Mouse (Mus musculus): Measurements from ENCODE around the gene Chst3. TPM values are rescaled to one million over a fixed set of nuclear protein-coding genes. Genes with fewer than 3 reads are reported as not detected.
"Not testable (repeated sequence)": the region's sequence is repeated elsewhere in the genome, so short reads cannot be mapped to it uniquely, and the experiment has no call there.

Chst3 gene
- polyA plus RNA-seq, 1 experiment from 2014 or later: 0.27 TPM

GRCm38 (mm10) chr10:60195087-60195486 lies 24.0 kb downstream of the Chst3 start:
- WGBS (ENCODE audit: insufficient replicate concordance): 35% methylated on average over 4 of the region's 4 CpGs

GRCm38 (mm10) chr10:60193532-60194423 lies 25.3 kb downstream of the Chst3 start:
- no peak for ATAC-seq (ENCODE audit: low read depth)

More at GRCm38 (mm10) chr10:60195087-60195486, 24.0 kb downstream of the Chst3 start:
- ATAC-seq (ENCODE audit: low read depth): no peak
- Histone ChIP-seq H3K4me2 (ENCODE audit: low read depth, low read length) (no peak overlapping the region), H3K36me3 (ENCODE audit: control insufficient read depth, insufficient read depth) (no peaks in the 10 kb centered on the region), H3K27ac (ENCODE audit: low read length) (no peak overlapping the region), H3K9me3 (replicated peaks; ENCODE audit: control insufficient read depth, low read length) (no peaks in the 10 kb centered on the region), H3K9ac (ENCODE audit: low read depth, low read length) (no peak overlapping the region), H3K4me1 (ENCODE audit: control insufficient read depth, low read depth, low read length) (no peaks in the 10 kb centered on the region), H3K4me3 (ENCODE audit: low read depth, low read length) (no peak overlapping the region), H3K27me3 (ENCODE audit: control insufficient read depth, insufficient read depth, low read depth, low read length) (peaks cover 17% of the 10 kb centered on the region)

GRCm38 (mm10) chr10:60191796-60192195 lies 27.3 kb downstream of the Chst3 start:
- no peak for ATAC-seq (ENCODE audit: low read depth)
- Histone ChIP-seq H3K4me3 (ENCODE audit: low read depth, low read length) (no peak overlapping the region; the same call in 1 of the 2 replicates), H3K36me3 (ENCODE audit: control insufficient read depth, insufficient read depth) (no peaks in the 10 kb centered on the region), H3K4me1 (ENCODE audit: control insufficient read depth, low read depth, low read length) (no peaks in the 10 kb centered on the region), H3K9me3 (replicated peaks; ENCODE audit: control insufficient read depth, low read length) (no peaks in the 10 kb centered on the region), H3K4me2 (ENCODE audit: low read depth, low read length) (peak overlapping the region; percentile 32), H3K27me3 (ENCODE audit: control insufficient read depth, insufficient read depth, low read depth, low read length) (peaks cover 17% of the 10 kb centered on the region), H3K27ac (ENCODE audit: low read length) (no peak overlapping the region), H3K9ac (ENCODE audit: low read depth, low read length) (no peak overlapping the region)
- WGBS (ENCODE audit: insufficient replicate concordance): under 1% methylated on average over 17 of the region's 17 CpGs

More at GRCm38 (mm10) chr10:60193532-60194423, 25.3 kb downstream of the Chst3 start:
- no peaks in the 10 kb centered on the region for H3K36me3 ChIP-seq (ENCODE audit: control insufficient read depth, insufficient read depth)
- H3K27ac ChIP-seq (ENCODE audit: low read length): no peak overlapping the region
- H3K9ac ChIP-seq (ENCODE audit: low read depth, low read length): no peak overlapping the region
- no peak overlapping the region for H3K4me3 ChIP-seq (ENCODE audit: low read depth, low read length)
- WGBS (ENCODE audit: insufficient replicate concordance): 17% methylated on average over 19 of the region's 19 CpGs
- H3K27me3 ChIP-seq (ENCODE audit: control insufficient read depth, insufficient read depth, low read depth, low read length): peaks cover 17% of the 10 kb centered on the region
- no peaks in the 10 kb centered on the region for H3K4me1 ChIP-seq (ENCODE audit: control insufficient read depth, low read depth, low read length)
- no peaks in the 10 kb centered on the region for H3K9me3 ChIP-seq (replicated peaks; ENCODE audit: control insufficient read depth, low read length)
- H3K4me2 ChIP-seq (ENCODE audit: low read depth, low read length): no peak overlapping the region

GRCm38 (mm10) chr10:60189534-60190186 lies 29.4 kb downstream of the Chst3 start:
- H3K9ac ChIP-seq (ENCODE audit: low read depth, low read length): no peak overlapping the region
- no peaks in the 10 kb centered on the region for H3K9me3 ChIP-seq (replicated peaks; ENCODE audit: control insufficient read depth, low read length)
- 62% methylated on average over 6 of the region's 6 CpGs for WGBS (ENCODE audit: insufficient replicate concordance)
- H3K4me1 ChIP-seq (ENCODE audit: control insufficient read depth, low read depth, low read length): no peaks in the 10 kb centered on the region
- ATAC-seq (ENCODE audit: low read depth): no peak
- peaks cover 25% of the 10 kb centered on the region for H3K27me3 ChIP-seq (ENCODE audit: control insufficient read depth, insufficient read depth, low read depth, low read length)
- no peak overlapping the region for H3K27ac ChIP-seq (ENCODE audit: low read length)
- no peaks in the 10 kb centered on the region for H3K36me3 ChIP-seq (ENCODE audit: control insufficient read depth, insufficient read depth)
- H3K4me2 ChIP-seq (ENCODE audit: low read depth, low read length): no peak overlapping the region
- H3K4me3 ChIP-seq (ENCODE audit: low read depth, low read length): no peak overlapping the region

GRCm38 (mm10) chr10:60186191-60186945 lies 32.7 kb downstream of the Chst3 start:
- H3K4me3 ChIP-seq (ENCODE audit: low read depth, low read length): no peak overlapping the region
- no peak overlapping the region for H3K9ac ChIP-seq (ENCODE audit: low read depth, low read length)
- ATAC-seq (ENCODE audit: low read depth): no peak
- 60% methylated on average over 44 of the region's 44 CpGs for WGBS (ENCODE audit: insufficient replicate concordance)
- H3K27me3 ChIP-seq (ENCODE audit: control insufficient read depth, insufficient read depth, low read depth, low read length): peaks cover 14% of the 10 kb centered on the region
- no peak overlapping the region for H3K27ac ChIP-seq (ENCODE audit: low read length)
- no peaks in the 10 kb centered on the region for H3K4me1 ChIP-seq (ENCODE audit: control insufficient read depth, low read depth, low read length)
- no peaks in the 10 kb centered on the region for H3K36me3 ChIP-seq (ENCODE audit: control insufficient read depth, insufficient read depth)
- no peaks in the 10 kb centered on the region for H3K9me3 ChIP-seq (replicated peaks; ENCODE audit: control insufficient read depth, low read length)
- no peak overlapping the region for H3K4me2 ChIP-seq (ENCODE audit: low read depth, low read length)

GRCm38 (mm10) chr10:60185023-60185709 lies 33.9 kb downstream of the Chst3 start:
- WGBS (ENCODE audit: insufficient replicate concordance): 70% methylated on average over 10 of the region's 10 CpGs

GRCm38 (mm10) chr10:60175306-60175705 lies 43.8 kb downstream of the Chst3 start:
- 76% methylated on average over 9 of the region's 9 CpGs for WGBS (ENCODE audit: insufficient replicate concordance)
- H3K4me2 ChIP-seq (ENCODE audit: low read depth, low read length); H3K27me3 ChIP-seq (ENCODE audit: control insufficient read depth, insufficient read depth, low read depth, low read length); H3K9me3 ChIP-seq (replicated peaks; ENCODE audit: control insufficient read depth, low read length); H3K36me3 ChIP-seq (ENCODE audit: control insufficient read depth, insufficient read depth); H3K4me1 ChIP-seq (ENCODE audit: control insufficient read depth, low read depth, low read length); H3K27ac ChIP-seq (ENCODE audit: low read length); H3K4me3 ChIP-seq (ENCODE audit: low read depth, low read length); H3K9ac ChIP-seq (ENCODE audit: low read depth, low read length); ATAC-seq (ENCODE audit: low read depth): not testable (repeated sequence)

More at GRCm38 (mm10) chr10:60185023-60185709, 33.9 kb downstream of the Chst3 start:
- Histone ChIP-seq H3K27ac (ENCODE audit: low read length) (no peak overlapping the region), H3K4me3 (ENCODE audit: low read depth, low read length) (no peak overlapping the region), H3K4me1 (ENCODE audit: control insufficient read depth, low read depth, low read length) (no peaks in the 10 kb centered on the region), H3K4me2 (ENCODE audit: low read depth, low read length) (no peak overlapping the region), H3K9ac (ENCODE audit: low read depth, low read length) (no peak overlapping the region), H3K27me3 (ENCODE audit: control insufficient read depth, insufficient read depth, low read depth, low read length) (peaks cover 9% of the 10 kb centered on the region), H3K36me3 (ENCODE audit: control insufficient read depth, insufficient read depth) (no peaks in the 10 kb centered on the region), H3K9me3 (replicated peaks; ENCODE audit: control insufficient read depth, low read length) (no peaks in the 10 kb centered on the region)
- no peak for ATAC-seq (ENCODE audit: low read depth)

GRCm38 (mm10) chr10:60174506-60174905 lies 44.6 kb downstream of the Chst3 start:
- Histone ChIP-seq H3K4me3 (ENCODE audit: low read depth, low read length) (no peak overlapping the region), H3K4me1 (ENCODE audit: control insufficient read depth, low read depth, low read length) (no peaks in the 10 kb centered on the region), H3K9me3 (replicated peaks; ENCODE audit: control insufficient read depth, low read length) (no peaks in the 10 kb centered on the region), H3K27ac (ENCODE audit: low read length) (no peak overlapping the region; the same call in 1 of the 2 replicates), H3K9ac (ENCODE audit: low read depth, low read length) (no peak overlapping the region), H3K36me3 (ENCODE audit: control insufficient read depth, insufficient read depth) (no peaks in the 10 kb centered on the region), H3K27me3 (ENCODE audit: control insufficient read depth, insufficient read depth, low read depth, low read length) (no peaks in the 10 kb centered on the region), H3K4me2 (ENCODE audit: low read depth, low read length) (no peak overlapping the region)
- no peak for ATAC-seq (ENCODE audit: low read depth)
- 33% methylated on average over 3 of the region's 3 CpGs for WGBS (ENCODE audit: insufficient replicate concordance)
